Mouse (Mus musculus) layer of hippocampus, postnatal 10 days (tissue): Measurements from ENCODE around the gene Tspyl3. TPM values are rescaled to one million over a fixed set of nuclear protein-coding genes. Genes with fewer than 3 reads are reported as not detected.

ENCODE experiments used
- DNase-seq, 2 experiments: peaks; one replicate each; pipeline ENCODE4 v3.0.0; 2021; ENCODE audit warnings: low spot score in 2 of 2
- total RNA-seq, 2 experiments: library from RNA; stranded (reverse); gene quantifications; 2 replicates each; pipeline ENCODE4 v1.2.3; 2021

The Tspyl3 gene
- total RNA-seq, 2 experiments from 2014 or later = 30.6 to 32.7 TPM

DNA sequence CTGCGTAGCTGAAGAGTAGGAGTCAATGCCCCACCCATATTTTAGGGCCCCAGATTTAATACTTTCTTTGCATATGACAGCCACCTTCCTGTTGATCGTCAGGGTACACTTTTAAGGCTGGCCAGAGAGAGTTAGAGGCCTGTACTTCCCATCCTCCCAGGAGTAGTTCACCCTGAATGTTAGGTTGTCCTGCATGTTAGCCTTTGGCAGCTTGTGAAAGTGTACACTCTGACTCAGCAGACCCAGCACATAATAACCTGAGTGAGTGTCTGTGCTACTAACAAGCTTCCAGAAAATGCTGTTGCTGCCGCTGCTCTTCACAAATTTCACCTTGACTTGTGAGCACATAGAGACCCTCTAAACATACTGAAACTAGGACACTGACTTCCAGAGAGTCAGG lies 48.1 kb downstream of the Tspyl3 start:
- DNase-seq = no peak

- DNase-seq = no peak
Measured at GRCm38 (mm10) chr2:153175995-153176570, 49.2 kb downstream of the Tspyl3 start.

Other genes starting within 250 kb of the Tspyl3 start
- gene Pdrg1, start 210.0 kb downstream of the Tspyl3 start, total RNA-seq = 10 to 100 TPM; 42.9 to 57.5 TPM
- 1 to 10 TPM; 5.7 to 6.3 TPM for gene Xkr7, start 193.6 kb downstream of the Tspyl3 start, total RNA-seq
- gene Ccm2l, start 159.5 kb downstream of the Tspyl3 start, total RNA-seq = 1 to 10 TPM; 6.8 to 9.8 TPM
- 1 to 10 TPM; 2.6 to 3.2 TPM for gene Hck, start 117.0 kb downstream of the Tspyl3 start, total RNA-seq
- 100 to 1,000 TPM in 1 of 2 experiments, 10 to 100 TPM in 1; 87.7 to 110 TPM for gene Tm9sf4, start 64.1 kb downstream of the Tspyl3 start, total RNA-seq
- gene Plagl2, start 16.0 kb upstream of the Tspyl3 start, total RNA-seq = 1 to 10 TPM; 5.0 to 5.4 TPM
- gene Pofut1, start 16.1 kb upstream of the Tspyl3 start, total RNA-seq = 10 to 100 TPM; 18.0 to 22.9 TPM
- gene Kif3b, start 66.0 kb upstream of the Tspyl3 start, total RNA-seq = 10 to 100 TPM; 83.0 to 89.2 TPM
- gene Asxl1, start 120.4 kb upstream of the Tspyl3 start, total RNA-seq = 10 to 100 TPM; 37.2 to 37.7 TPM